Mouse (Mus musculus): ENCODE measurements around the gene Hist1h2bn. TPM values are rescaled to one million over a fixed set of nuclear protein-coding genes. Genes with fewer than 3 reads are reported as not detected.

Gene Hist1h2bn
- polyA plus RNA-seq, 1 experiment: 1.8 TPM

DNA sequence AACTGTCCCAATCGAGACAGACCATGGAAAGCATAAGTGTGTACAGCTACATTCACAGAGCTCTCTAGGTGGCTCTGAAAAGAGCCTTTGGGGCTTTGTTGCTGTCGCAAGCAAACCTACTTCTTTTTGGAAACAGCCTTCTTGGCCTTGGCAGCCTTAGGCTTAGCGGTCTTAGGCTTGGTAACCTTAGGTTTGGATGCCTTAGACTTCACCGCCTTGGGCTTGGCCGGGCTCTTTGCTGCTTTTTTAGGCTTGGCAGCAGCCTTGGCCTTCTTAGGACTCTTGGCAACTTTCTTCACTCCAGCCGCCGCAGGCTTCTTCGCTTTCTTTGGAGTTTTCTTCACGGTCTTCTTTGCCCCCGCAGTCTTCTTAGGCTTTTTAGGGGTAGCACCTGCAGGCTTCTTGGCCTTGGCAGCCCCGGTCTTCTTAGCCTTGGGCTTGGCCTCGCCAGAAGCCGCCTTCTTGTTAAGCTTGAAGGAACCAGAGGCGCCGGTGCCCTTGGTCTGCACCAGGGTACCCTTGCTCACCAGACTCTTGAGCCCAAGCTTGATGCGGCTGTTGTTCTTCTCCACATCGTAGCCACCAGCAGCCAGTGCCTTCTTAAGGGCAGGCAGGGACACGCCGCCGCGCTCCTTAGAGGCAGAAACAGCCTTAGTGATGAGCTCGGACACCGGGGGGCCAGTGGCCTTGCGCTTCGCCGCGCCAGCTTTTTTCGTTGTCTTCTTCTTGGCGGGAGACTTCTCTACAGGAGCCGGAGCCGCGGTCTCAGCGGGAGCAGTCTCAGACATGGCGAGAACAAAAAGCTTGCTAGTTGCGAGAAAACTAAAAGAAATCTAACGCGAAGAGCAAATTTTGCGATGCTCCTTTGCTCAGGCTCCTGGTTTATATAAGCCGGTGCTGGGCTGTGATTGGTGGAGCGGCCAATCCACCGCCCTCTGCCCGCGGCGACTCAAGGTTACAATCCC is 26.1 kb downstream of the Hist1h2bn start, which contains the start of gene Hist1h1b:
Hist1h1b (minus strand) TSS at position 859 of the 965 bp plus-strand sequence.
- Histone ChIP-seq H3K4me2 (ENCODE audit: low read depth) (peak within 1 kb of the TSS; percentile 95), H3K4me3 (peak within 1 kb of the TSS; percentile 58), H3K79me2 (ENCODE audit: control insufficient read depth, insufficient read depth) (no peaks in the 10 kb centered on the region), H3K27me3 (ENCODE audit: control insufficient read depth, insufficient read depth, insufficient read length) (no peaks in the 10 kb centered on the region), H3ac (ENCODE audit: control insufficient read depth, insufficient read length) (peak within 1 kb of the TSS; percentile 30), H3K36me3 (ENCODE audit: control insufficient read depth, insufficient read depth) (no peaks in the 10 kb centered on the region)
- TF ChIP-seq MYOG (IDR thresholded peaks at IDR 0.05; ENCODE audit: control insufficient read depth in 1 of 3, insufficient read depth in 1 of 3, insufficient read length in 2 of 3, low read depth in 2 of 3): no peak
- TF ChIP-seq POLR2A (IDR thresholded peaks at IDR 0.05; ENCODE audit: insufficient read length, low read depth): peak; percentile 99
- TF ChIP-seq TCF12 (IDR thresholded peaks at IDR 0.05; ENCODE audit: insufficient read depth, poor library complexity, severe bottlenecking): no peak
- TF ChIP-seq SRF (IDR thresholded peaks at IDR 0.05; ENCODE audit: control insufficient read depth, insufficient read length, low read depth): no peak
- TF ChIP-seq REST (IDR thresholded peaks at IDR 0.05; ENCODE audit: insufficient read depth, insufficient read length): no peak
- TF ChIP-seq E2F4 (IDR thresholded peaks at IDR 0.05; ENCODE audit: insufficient read depth): no peak
- TF ChIP-seq POLR2AphosphoS2 (IDR thresholded peaks at IDR 0.05; ENCODE audit: insufficient read length, low read depth): peak; percentile 99
- no peak for TF ChIP-seq CEBPB (IDR thresholded peaks at IDR 0.05; ENCODE audit: insufficient read depth, poor library complexity, severe bottlenecking)
- TF ChIP-seq MYOD1 (IDR thresholded peaks at IDR 0.05; ENCODE audit: control insufficient read depth in 1 of 3, insufficient read length in 2 of 3, low read depth in 2 of 3): no peak
- TF ChIP-seq MAX (IDR thresholded peaks at IDR 0.05; ENCODE audit: low read depth): no peak
- TF ChIP-seq TCF3 (IDR thresholded peaks at IDR 0.05; ENCODE audit: insufficient read length, low read depth): no peak
- TF ChIP-seq USF1 (IDR thresholded peaks at IDR 0.05; ENCODE audit: low read depth): no peak

DNA sequence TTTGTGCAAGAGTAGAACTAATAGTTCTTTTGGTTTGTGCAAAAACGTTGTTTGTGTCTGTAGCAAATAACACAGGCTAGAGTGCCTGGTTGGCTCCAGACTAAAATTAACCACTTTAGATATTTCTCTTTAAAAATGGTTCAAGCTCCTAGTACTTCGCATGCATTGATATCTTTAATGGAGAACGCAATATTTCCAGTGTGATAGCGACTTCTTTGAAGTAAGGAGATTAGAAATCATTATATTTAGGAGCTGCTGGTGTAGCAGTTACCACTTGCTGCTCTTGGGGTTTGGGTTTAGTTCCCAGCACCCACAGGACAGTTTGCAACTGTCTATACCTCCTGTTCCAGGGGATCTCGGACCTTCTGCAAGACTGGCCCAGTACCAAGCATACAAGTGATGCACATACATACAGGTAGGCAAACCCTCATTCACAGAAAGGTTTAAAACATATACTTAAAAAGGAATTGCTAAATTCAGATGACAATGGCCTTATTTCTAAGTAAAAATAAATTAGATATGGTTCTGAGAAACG is 27.2 kb downstream of the Hist1h2bn start:
- H3K4me3 ChIP-seq: peak overlapping the region; percentile 58
- no peak overlapping the region for H3ac ChIP-seq (ENCODE audit: control insufficient read depth, insufficient read length)
- H3K27me3 ChIP-seq (ENCODE audit: control insufficient read depth, insufficient read depth, insufficient read length): no peaks in the 10 kb centered on the region
- H3K79me2 ChIP-seq (ENCODE audit: control insufficient read depth, insufficient read depth): no peaks in the 10 kb centered on the region
- no peaks in the 10 kb centered on the region for H3K36me3 ChIP-seq (ENCODE audit: control insufficient read depth, insufficient read depth)
- TF ChIP-seq USF1 (IDR thresholded peaks at IDR 0.05; ENCODE audit: low read depth) (no peak), MYOD1 (IDR thresholded peaks at IDR 0.05; ENCODE audit: control insufficient read depth in 1 of 3, insufficient read length in 2 of 3, low read depth in 2 of 3) (no peak), E2F4 (IDR thresholded peaks at IDR 0.05; ENCODE audit: insufficient read depth) (no peak), POLR2A (IDR thresholded peaks at IDR 0.05; ENCODE audit: insufficient read length, low read depth) (no peak), TCF3 (IDR thresholded peaks at IDR 0.05; ENCODE audit: insufficient read length, low read depth) (no peak), MYOG (IDR thresholded peaks at IDR 0.05; ENCODE audit: control insufficient read depth in 1 of 3, insufficient read depth in 1 of 3, insufficient read length in 2 of 3, low read depth in 2 of 3) (no peak), SRF (IDR thresholded peaks at IDR 0.05; ENCODE audit: control insufficient read depth, insufficient read length, low read depth) (no peak), TCF12 (IDR thresholded peaks at IDR 0.05; ENCODE audit: insufficient read depth, poor library complexity, severe bottlenecking) (no peak), CEBPB (IDR thresholded peaks at IDR 0.05; ENCODE audit: insufficient read depth, poor library complexity, severe bottlenecking) (no peak), MAX (IDR thresholded peaks at IDR 0.05; ENCODE audit: low read depth) (no peak), REST (IDR thresholded peaks at IDR 0.05; ENCODE audit: insufficient read depth, insufficient read length) (no peak), POLR2AphosphoS2 (IDR thresholded peaks at IDR 0.05; ENCODE audit: insufficient read length, low read depth) (no peak)
- peak overlapping the region; percentile 95 for H3K4me2 ChIP-seq (ENCODE audit: low read depth)

DNA sequence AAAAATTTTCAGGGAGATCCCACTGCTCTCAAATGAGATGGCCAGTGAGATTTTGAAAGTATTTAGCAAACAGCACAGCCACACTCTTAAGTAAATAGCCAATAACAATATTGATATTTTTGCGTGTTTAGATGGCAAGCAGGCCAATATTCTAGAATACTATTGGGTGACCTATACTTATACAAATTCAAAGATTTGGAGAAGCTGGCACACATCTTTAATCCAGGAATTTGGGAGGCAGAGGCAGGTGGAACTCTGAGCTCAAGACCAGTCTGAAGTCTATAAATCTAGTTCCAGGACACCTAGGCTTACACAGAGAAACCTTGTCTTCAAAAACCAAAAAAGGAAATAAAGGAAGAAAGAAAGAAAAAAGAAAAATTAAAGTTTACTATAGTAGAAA is 27.7 kb downstream of the Hist1h2bn start:
- Histone ChIP-seq H3K4me2 (ENCODE audit: low read depth) (peak overlapping the region; percentile 72), H3K27me3 (ENCODE audit: control insufficient read depth, insufficient read depth, insufficient read length) (no peaks in the 10 kb centered on the region), H3K36me3 (ENCODE audit: control insufficient read depth, insufficient read depth) (no peaks in the 10 kb centered on the region), H3K79me2 (ENCODE audit: control insufficient read depth, insufficient read depth) (no peaks in the 10 kb centered on the region), H3K4me3 (no peak overlapping the region), H3ac (ENCODE audit: control insufficient read depth, insufficient read length) (no peak overlapping the region)
- TF ChIP-seq MYOD1 (IDR thresholded peaks at IDR 0.05; ENCODE audit: control insufficient read depth in 1 of 3, insufficient read length in 2 of 3, low read depth in 2 of 3) (no peak), SRF (IDR thresholded peaks at IDR 0.05; ENCODE audit: control insufficient read depth, insufficient read length, low read depth) (no peak), REST (IDR thresholded peaks at IDR 0.05; ENCODE audit: insufficient read depth, insufficient read length) (no peak), TCF3 (IDR thresholded peaks at IDR 0.05; ENCODE audit: insufficient read length, low read depth) (no peak), POLR2A (IDR thresholded peaks at IDR 0.05; ENCODE audit: insufficient read length, low read depth) (no peak), MAX (IDR thresholded peaks at IDR 0.05; ENCODE audit: low read depth) (no peak), USF1 (IDR thresholded peaks at IDR 0.05; ENCODE audit: low read depth) (no peak), MYOG (IDR thresholded peaks at IDR 0.05; ENCODE audit: control insufficient read depth in 1 of 3, insufficient read depth in 1 of 3, insufficient read length in 2 of 3, low read depth in 2 of 3) (no peak), CEBPB (IDR thresholded peaks at IDR 0.05; ENCODE audit: insufficient read depth, poor library complexity, severe bottlenecking) (no peak), TCF12 (IDR thresholded peaks at IDR 0.05; ENCODE audit: insufficient read depth, poor library complexity, severe bottlenecking) (no peak), POLR2AphosphoS2 (IDR thresholded peaks at IDR 0.05; ENCODE audit: insufficient read length, low read depth) (no peak), E2F4 (IDR thresholded peaks at IDR 0.05; ENCODE audit: insufficient read depth) (no peak)
